Mouse (Mus musculus): ENCODE measurements around the gene Ifna16. TPM values are rescaled to one million over a fixed set of nuclear protein-coding genes. Genes with fewer than 3 reads are reported as not detected.

The Ifna16 gene
- polyA plus RNA-seq, 1 experiment, result not detected

DNA sequence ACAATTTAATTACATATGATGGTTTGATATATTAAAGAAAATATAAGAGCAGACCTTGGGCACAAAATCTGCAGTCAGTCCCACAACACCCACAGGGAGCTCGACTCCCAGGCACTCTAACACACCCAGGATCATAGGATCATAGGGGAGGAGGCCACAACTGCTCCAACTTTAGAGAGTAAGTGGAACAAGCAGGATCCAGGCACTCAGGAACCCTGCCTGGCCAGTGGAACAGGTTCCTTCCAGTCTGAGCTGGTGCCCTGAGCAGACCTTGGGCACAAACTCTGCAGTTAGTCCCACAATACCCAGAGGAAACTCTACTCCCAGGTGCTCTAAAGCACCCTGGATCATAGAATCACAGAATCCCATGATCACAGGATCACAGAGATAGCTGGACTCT, 21.3 kb downstream of the Ifna16 start:
- Histone ChIP-seq H3K4me3 (ENCODE audit: insufficient read depth, low read length) (no peak overlapping the region), H3K4me1 (ENCODE audit: control insufficient read depth, insufficient read depth, low read length) (no peaks in the 10 kb centered on the region), H3K27ac (ENCODE audit: insufficient read depth, low read length) (no peak overlapping the region)
- TF ChIP-seq POLR2A (IDR thresholded peaks at IDR 0.05; ENCODE audit: extremely low read depth, insufficient read depth, low read length), result no peak
- no peak for TF ChIP-seq CTCF (IDR thresholded peaks at IDR 0.05; ENCODE audit: extremely low read depth, insufficient read depth, low read length)

DNA sequence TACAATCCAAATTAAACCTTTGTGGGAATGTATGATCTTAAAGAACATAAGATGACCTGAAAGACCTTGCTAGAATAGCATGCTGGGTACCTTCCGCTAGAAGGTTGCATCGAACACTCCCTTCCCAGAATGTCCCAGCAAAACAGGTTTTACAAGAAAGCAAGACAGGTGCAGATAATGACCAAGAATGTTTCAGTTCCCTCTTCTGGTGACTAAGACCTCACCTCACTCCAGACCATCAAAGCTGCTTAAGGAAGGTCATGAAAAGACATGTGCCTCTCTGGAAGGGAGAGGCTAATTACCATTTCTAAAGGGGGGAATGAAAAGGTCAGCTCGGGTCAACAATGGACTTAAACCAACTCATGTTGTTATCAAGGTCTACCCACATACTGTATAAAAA, 23.1 kb downstream of the Ifna16 start:
- H3K4me3 ChIP-seq (ENCODE audit: insufficient read depth, low read length), result no peak overlapping the region
- TF ChIP-seq CTCF (IDR thresholded peaks at IDR 0.05; ENCODE audit: extremely low read depth, insufficient read depth, low read length) (no peak), POLR2A (IDR thresholded peaks at IDR 0.05; ENCODE audit: extremely low read depth, insufficient read depth, low read length) (no peak)
- no peaks in the 10 kb centered on the region for H3K4me1 ChIP-seq (ENCODE audit: control insufficient read depth, insufficient read depth, low read length)
- H3K27ac ChIP-seq (ENCODE audit: insufficient read depth, low read length), result no peak overlapping the region

- H3K4me3 ChIP-seq (ENCODE audit: insufficient read depth, low read length), result no peak within 1 kb of the TSS
- H3K4me1 ChIP-seq (ENCODE audit: control insufficient read depth, insufficient read depth, low read length), result no peaks in the 10 kb centered on the region
- TF ChIP-seq CTCF (IDR thresholded peaks at IDR 0.05; ENCODE audit: extremely low read depth, insufficient read depth, low read length) (no peak), POLR2A (IDR thresholded peaks at IDR 0.05; ENCODE audit: extremely low read depth, insufficient read depth, low read length) (no peak)
- H3K27ac ChIP-seq (ENCODE audit: insufficient read depth, low read length), result no peak within 1 kb of the TSS
Observed at GRCm38 (mm10) chr4:88644359-88644758, 32.4 kb downstream of the Ifna16 start, which contains the start of gene Ifna13. TSS of gene Ifna13 (minus strand) at chr4:88644459.

DNA sequence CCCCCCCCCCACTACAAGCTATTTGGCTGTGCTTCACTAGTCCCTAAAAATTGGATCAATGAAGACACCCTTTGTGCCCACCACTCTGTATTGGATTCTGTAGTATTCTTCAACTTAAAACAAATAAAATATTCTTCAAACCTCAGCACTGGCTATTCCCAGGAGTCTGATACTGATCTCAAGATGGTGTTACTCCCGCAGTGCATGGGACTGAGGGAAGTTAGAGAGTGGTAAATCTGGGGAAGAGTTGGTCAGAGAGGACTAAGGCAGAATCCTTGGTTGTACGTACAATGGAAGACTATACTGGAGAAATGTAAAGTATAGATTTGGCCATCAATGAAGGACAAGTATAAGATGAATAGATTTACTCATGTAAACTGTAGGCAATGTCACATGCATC, 34.2 kb downstream of the Ifna16 start:
- TF ChIP-seq CTCF (IDR thresholded peaks at IDR 0.05; ENCODE audit: extremely low read depth, insufficient read depth, low read length), result no peak
- no peak for TF ChIP-seq POLR2A (IDR thresholded peaks at IDR 0.05; ENCODE audit: extremely low read depth, insufficient read depth, low read length)
- Histone ChIP-seq H3K27ac (ENCODE audit: insufficient read depth, low read length) (no peak overlapping the region), H3K4me3 (ENCODE audit: insufficient read depth, low read length) (no peak overlapping the region), H3K4me1 (ENCODE audit: control insufficient read depth, insufficient read depth, low read length) (no peaks in the 10 kb centered on the region)

GRCm38 (mm10) chr4:88641077-88641831, 35.5 kb downstream of the Ifna16 start:
- peak overlapping the region; percentile 31 for H3K4me3 ChIP-seq (ENCODE audit: insufficient read depth, low read length)
- no peaks in the 10 kb centered on the region for H3K4me1 ChIP-seq (ENCODE audit: control insufficient read depth, insufficient read depth, low read length)
- no peak overlapping the region for H3K27ac ChIP-seq (ENCODE audit: insufficient read depth, low read length)
- TF ChIP-seq CTCF (IDR thresholded peaks at IDR 0.05; ENCODE audit: extremely low read depth, insufficient read depth, low read length) (peak; percentile 75), POLR2A (IDR thresholded peaks at IDR 0.05; ENCODE audit: extremely low read depth, insufficient read depth, low read length) (no peak)

DNA sequence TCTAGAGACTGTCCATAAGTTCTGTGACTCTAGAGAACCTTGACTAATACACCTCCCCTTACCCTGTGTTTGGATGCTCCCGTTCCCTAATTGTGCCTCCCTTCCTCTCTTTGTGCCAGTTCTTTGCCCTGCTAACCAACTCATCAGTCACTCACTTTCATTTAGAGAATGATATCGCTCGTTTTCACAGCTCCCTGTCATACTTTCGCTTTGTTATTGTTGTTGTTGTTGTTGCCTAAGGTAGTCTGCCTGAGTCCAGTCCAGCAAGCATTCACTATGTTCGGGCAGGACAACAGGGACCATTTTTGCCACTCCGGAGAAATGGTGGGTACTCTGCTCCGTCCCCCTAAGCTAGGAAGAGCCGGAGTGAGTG, 36.0 kb downstream of the Ifna16 start:
- H3K4me3 ChIP-seq (ENCODE audit: insufficient read depth, low read length), result peak overlapping the region; percentile 31
- H3K27ac ChIP-seq (ENCODE audit: insufficient read depth, low read length), result no peak overlapping the region
- TF ChIP-seq CTCF (IDR thresholded peaks at IDR 0.05; ENCODE audit: extremely low read depth, insufficient read depth, low read length), result no peak
- TF ChIP-seq POLR2A (IDR thresholded peaks at IDR 0.05; ENCODE audit: extremely low read depth, insufficient read depth, low read length), result no peak
- H3K4me1 ChIP-seq (ENCODE audit: control insufficient read depth, insufficient read depth, low read length), result no peaks in the 10 kb centered on the region

- TF ChIP-seq POLR2A (IDR thresholded peaks at IDR 0.05; ENCODE audit: extremely low read depth, insufficient read depth, low read length) (no peak), CTCF (IDR thresholded peaks at IDR 0.05; ENCODE audit: extremely low read depth, insufficient read depth, low read length) (no peak)
- Histone ChIP-seq H3K4me3 (ENCODE audit: insufficient read depth, low read length) (no peak within 1 kb of the TSS), H3K4me1 (ENCODE audit: control insufficient read depth, insufficient read depth, low read length) (no peaks in the 10 kb centered on the region), H3K27ac (ENCODE audit: insufficient read depth, low read length) (no peak within 1 kb of the TSS)
Observed at GRCm38 (mm10) chr4:88634311-88634710, 42.4 kb downstream of the Ifna16 start, which contains the start of gene C87499. TSS of gene C87499 (minus strand) at chr4:88634411.

Other genes with a start within 250 kb of the Ifna16 start
- 1.1 and 1.2 TPM in 2 replicates for gene Hacd4, start 238.0 kb downstream of the Ifna16 start, polyA plus RNA-seq (2012; rRNA removed)
- not detected in 2 replicates for gene Ifnb1, start 154.2 kb downstream of the Ifna16 start, polyA plus RNA-seq (2012; rRNA removed)
- gene Ifna15, start 118.7 kb downstream of the Ifna16 start, polyA plus RNA-seq (2012; rRNA removed), result not detected in 2 replicates
- gene Ifna14, start 105.1 kb downstream of the Ifna16 start, polyA plus RNA-seq (2012; rRNA removed), result not detected in 2 replicates
- gene Ifna9, start 84.5 kb downstream of the Ifna16 start, polyA plus RNA-seq (2012; rRNA removed), result not detected in 2 replicates
- not detected in 2 replicates for gene Ifna12, start 73.5 kb downstream of the Ifna16 start, polyA plus RNA-seq (2012; rRNA removed)
- gene C87499, start 42.5 kb downstream of the Ifna16 start, polyA plus RNA-seq (2012; rRNA removed), result not detected in 2 replicates
- gene Ifna13, start 32.5 kb downstream of the Ifna16 start, polyA plus RNA-seq (2012; rRNA removed), result not detected in 2 replicates
- gene Ifna2, start 7.0 kb upstream of the Ifna16 start, polyA plus RNA-seq (2012; rRNA removed), result not detected in 2 replicates
- gene Ifnab, start 14.4 kb upstream of the Ifna16 start, polyA plus RNA-seq (2012; rRNA removed), result not detected in 2 replicates
- 0.61 and 1.2 TPM in 2 replicates for gene Gm26566, start 44.9 kb upstream of the Ifna16 start, polyA plus RNA-seq (2012; rRNA removed)
- gene Klhl9, start 45.5 kb upstream of the Ifna16 start, polyA plus RNA-seq (2012; rRNA removed), result 38.5 and 40.5 TPM in 2 replicates
- gene Gm13271, start 77.9 kb upstream of the Ifna16 start, polyA plus RNA-seq (2012; rRNA removed), result not detected in 2 replicates
- gene Gm13283, start 83.2 kb upstream of the Ifna16 start, polyA plus RNA-seq (2012; rRNA removed), result not detected in 2 replicates
- gene Gm13290, start 96.9 kb upstream of the Ifna16 start, polyA plus RNA-seq (2012; rRNA removed), result not detected in 2 replicates
- gene Gm13289, start 100.0 kb upstream of the Ifna16 start, polyA plus RNA-seq (2012; rRNA removed), result not detected in 2 replicates
- not detected in 2 replicates for gene Gm13272, start 102.9 kb upstream of the Ifna16 start, polyA plus RNA-seq (2012; rRNA removed)
- gene Ifnz, start 105.2 kb upstream of the Ifna16 start, polyA plus RNA-seq (2012; rRNA removed), result not detected in 2 replicates
- not detected in 2 replicates for gene Gm13276, start 108.8 kb upstream of the Ifna16 start, polyA plus RNA-seq (2012; rRNA removed)
- gene Gm13277, start 111.7 kb upstream of the Ifna16 start, polyA plus RNA-seq (2012; rRNA removed), result not detected in 2 replicates
- not detected in 2 replicates for gene Gm13278, start 114.6 kb upstream of the Ifna16 start, polyA plus RNA-seq (2012; rRNA removed)
- not detected in 2 replicates for gene Gm13275, start 117.6 kb upstream of the Ifna16 start, polyA plus RNA-seq (2012; rRNA removed)
- gene Gm13279, start 120.5 kb upstream of the Ifna16 start, polyA plus RNA-seq (2012; rRNA removed), result not detected in 2 replicates
- gene Gm13285, start 122.7 kb upstream of the Ifna16 start, polyA plus RNA-seq (2012; rRNA removed), result not detected in 2 replicates
- gene Gm13287, start 126.3 kb upstream of the Ifna16 start, polyA plus RNA-seq (2012; rRNA removed), result not detected in 2 replicates
- gene Gm13288, start 128.6 kb upstream of the Ifna16 start, polyA plus RNA-seq (2012; rRNA removed), result not detected in 2 replicates
- gene Ifna7, start 139.3 kb upstream of the Ifna16 start, polyA plus RNA-seq (2012; rRNA removed), result not detected in 2 replicates
- not detected in 2 replicates for gene Ifna11, start 143.0 kb upstream of the Ifna16 start, polyA plus RNA-seq (2012; rRNA removed)
- gene Ifna6, start 150.5 kb upstream of the Ifna16 start, polyA plus RNA-seq (2012; rRNA removed), result not detected in 2 replicates
- gene Ifna5, start 158.6 kb upstream of the Ifna16 start, polyA plus RNA-seq (2012; rRNA removed), result not detected in 2 replicates
- gene Ifna4, start 164.9 kb upstream of the Ifna16 start, polyA plus RNA-seq (2012; rRNA removed), result not detected in 2 replicates
- not detected in 2 replicates for gene Ifna1, start 173.2 kb upstream of the Ifna16 start, polyA plus RNA-seq (2012; rRNA removed)
- not detected in 2 replicates for gene Ifne, start 203.3 kb upstream of the Ifna16 start, polyA plus RNA-seq (2012; rRNA removed)